Mouse (Mus musculus) layer of hippocampus, adult 9-11 months (tissue): ENCODE measurements around the gene H2-M2.
"Not testable (repeated sequence)": the region's sequence is repeated elsewhere in the genome, so short reads cannot be mapped to it uniquely, and the experiment has no call there.

Source experiments
- DNase-seq: peaks from one replicate; pipeline ENCODE4 v3.0.0; 2022

Gene H2-M2

GRCm38 (mm10) chr17:37483452-37483851, at the start of gene H2-M2:
Gene H2-M2 (minus strand): TSS chr17:37483552.
- no peak for DNase-seq

- peak; percentile 58 for DNase-seq
Observed at GRCm38 (mm10) chr17:37525427-37525826, 42.1 kb upstream of the H2-M2 start.

- DNase-seq: not testable (repeated sequence)
Observed at GRCm38 (mm10) chr17:37524612-37525011, 41.3 kb upstream of the H2-M2 start.

GRCm38 (mm10) chr17:37507730-37508129, 24.4 kb upstream of the H2-M2 start, which contains the start of gene Olfr111:
Gene Olfr111 (plus strand): TSS chr17:37508030.
- DNase-seq: no peak

GRCm38 (mm10) chr17:37491930-37492518, 8.7 kb upstream of the H2-M2 start, which contains the start of gene Olfr110:
Gene Olfr110 (plus strand): TSS chr17:37492468.
- peak; percentile 73 for DNase-seq

GRCm38 (mm10) chr17:37458616-37459015, 24.7 kb downstream of the H2-M2 start, which contains the start of gene Olfr109:
Gene Olfr109 (plus strand): TSS chr17:37458916.
- no peak for DNase-seq

- DNase-seq: no peak
Observed at GRCm38 (mm10) chr17:37445180-37445579, 38.2 kb downstream of the H2-M2 start, which contains the start of gene Olfr108. Gene Olfr108 (plus strand): TSS chr17:37445480.
